Mouse (Mus musculus) bone marrow, adult 2 months (tissue): ENCODE measurements around the gene Vim. TPM values are rescaled to one million over a fixed set of nuclear protein-coding genes. Genes with fewer than 3 reads are reported as not detected.
"Not testable (repeated sequence)": the region's sequence is repeated elsewhere in the genome, so short reads cannot be mapped to it uniquely, and the experiment has no call there.

Source experiments
- H3K27ac ChIP-seq: fragments of 200-500 bp; 2 replicates; pipeline ENCODE4 v1.5.1; 2012; ENCODE audit warnings: low read depth, mild to moderate bottlenecking, control low read depth, inconsistent platforms, low read length; ENCODE audit not compliant: control insufficient read depth, poor library complexity, insufficient read depth
- H3K4me1 ChIP-seq: fragments of 200-500 bp; 2 replicates; pipeline ENCODE4 v1.6.1; 2011; ENCODE audit warnings: low read length; ENCODE audit not compliant: control insufficient read depth, insufficient read depth
- H3K4me3 ChIP-seq: fragments of 200-500 bp; replicated peaks from 2 replicates; pipeline ENCODE3; 2011; ENCODE audit warnings: mild to moderate bottlenecking, low read depth, low read length, control low read depth; ENCODE audit not compliant: control insufficient read depth
- CTCF ChIP-seq: fragments of 200-500 bp; IDR thresholded peaks from 2 replicates; pipeline ENCODE4 v1.5.1; 2011; ENCODE audit warnings: low read length, control low read depth; ENCODE audit not compliant: control insufficient read depth, insufficient read depth
- POLR2A ChIP-seq: fragments of 200-500 bp; IDR thresholded peaks from 2 replicates; pipeline ENCODE4 v1.6.1; 2011; ENCODE audit warnings: low read depth, mild to moderate bottlenecking, control low read depth, low read length, borderline replicate concordance; ENCODE audit not compliant: control insufficient read depth
- WGBS: fragments of 180-500 bp; shearing (Covaris S2); methylation state at CpG from one replicate; pipeline ENCODE4 v1.1.7; 2018; 5-methylcytosine and 5-hydroxymethylcytosine counted together
- polyA plus RNA-seq: library from polyadenylated mRNA; stranded (reverse); fragments of >200 nt; gene quantifications from 2 replicates; pipeline ENCODE4 v1.2.4, GENCODE M21; 2011; ENCODE audit warnings: low replicate concordance; ENCODE audit not compliant: missing spikeins, insufficient read depth, insufficient read length

The Vim gene
- polyA plus RNA-seq, 1 experiment: 238 TPM

GRCm38 (mm10) chr2:13579315-13579714 is 5.6 kb downstream of the Vim start:
- Histone ChIP-seq H3K27ac (no peak overlapping the region), H3K4me1 (no peaks in the 10 kb centered on the region), H3K4me3 (no peak overlapping the region)
- TF ChIP-seq POLR2A: no peak
- no peak for TF ChIP-seq CTCF
- 80% methylated on average over 8 of the region's 8 CpGs for WGBS

GRCm38 (mm10) chr2:13579991-13580390 is 6.3 kb downstream of the Vim start:
- no peak for TF ChIP-seq POLR2A
- TF ChIP-seq CTCF: peak; percentile 56
- 60% methylated on average over 11 of the region's 11 CpGs for WGBS
- Histone ChIP-seq H3K4me3 (no peak overlapping the region), H3K4me1 (no peaks in the 10 kb centered on the region), H3K27ac (no peak overlapping the region)

DNA sequence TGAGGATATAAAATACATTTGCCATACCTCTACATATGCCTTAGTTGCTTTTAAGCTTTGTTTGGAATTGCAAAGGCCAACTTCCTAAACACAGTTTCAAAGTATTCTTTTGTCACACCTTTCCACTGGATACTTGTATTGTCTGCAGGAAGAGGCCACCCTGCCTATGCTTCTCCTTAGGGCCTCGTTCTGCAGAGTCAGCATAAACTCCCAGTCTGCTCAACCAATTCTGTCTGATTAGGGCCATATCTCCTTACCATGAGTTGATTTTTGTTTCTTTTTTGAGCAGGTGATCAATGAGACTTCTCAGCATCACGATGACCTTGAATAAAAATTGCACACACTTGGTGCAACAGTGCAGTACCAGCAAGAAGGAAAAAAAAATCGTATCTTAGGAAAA is 8.5 kb downstream of the Vim start:
- no peak for TF ChIP-seq CTCF
- TF ChIP-seq POLR2A: no peak
- 75% methylated on average over 3 of the region's 3 CpGs for WGBS
- no peak overlapping the region for H3K4me3 ChIP-seq
- H3K4me1 ChIP-seq: no peaks in the 10 kb centered on the region
- H3K27ac ChIP-seq: no peak overlapping the region

GRCm38 (mm10) chr2:13583746-13584145 is 10.0 kb downstream of the Vim start:
- not testable (repeated sequence) for H3K4me3 ChIP-seq, H3K27ac ChIP-seq, H3K4me1 ChIP-seq

GRCm38 (mm10) chr2:13593328-13593727 is 19.6 kb downstream of the Vim start:
- WGBS: 70% methylated on average over 4 of the region's 4 CpGs
- Histone ChIP-seq H3K27ac (no peak overlapping the region), H3K4me3 (no peak overlapping the region), H3K4me1 (no peaks in the 10 kb centered on the region)
- no peak for TF ChIP-seq POLR2A
- no peak for TF ChIP-seq CTCF

DNA sequence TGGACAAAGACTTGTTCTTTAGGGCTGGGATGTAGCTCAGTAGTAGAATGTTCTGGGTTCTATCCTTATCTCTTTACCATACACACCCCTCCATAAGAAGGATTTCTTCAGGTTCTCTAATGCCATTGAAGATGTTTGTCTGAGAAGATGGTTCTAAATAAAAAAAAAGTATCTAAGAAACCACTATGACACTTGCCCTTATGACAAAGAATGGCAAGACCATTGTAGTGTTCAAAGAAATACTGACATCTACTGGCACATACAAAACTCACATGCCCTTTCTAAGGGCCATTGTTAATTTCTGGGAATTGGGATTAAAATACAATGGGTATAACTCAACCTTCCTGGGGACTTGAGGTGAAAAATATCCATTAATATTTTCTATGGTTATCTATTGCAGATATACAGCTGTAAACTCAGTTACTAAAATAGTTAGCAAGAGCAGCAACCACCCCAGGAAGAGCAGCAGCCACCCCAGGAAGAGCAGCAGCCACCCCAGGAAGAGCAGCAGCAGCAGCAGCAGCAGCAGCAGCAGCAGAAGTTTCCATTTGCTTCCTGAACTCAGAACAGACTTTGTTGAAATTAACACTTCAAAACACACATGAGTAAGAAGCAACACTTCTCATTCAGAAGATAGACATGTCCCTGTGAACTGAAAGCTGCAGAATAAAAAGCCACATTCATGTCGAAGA is 23.4 kb downstream of the Vim start:
- Histone ChIP-seq H3K4me3 (no peak overlapping the region), H3K4me1 (no peaks in the 10 kb centered on the region), H3K27ac (no peak overlapping the region)
- no peak for TF ChIP-seq POLR2A
- no peak for TF ChIP-seq CTCF
- WGBS: 78% methylated on average over 1 of the region's 1 CpGs

DNA sequence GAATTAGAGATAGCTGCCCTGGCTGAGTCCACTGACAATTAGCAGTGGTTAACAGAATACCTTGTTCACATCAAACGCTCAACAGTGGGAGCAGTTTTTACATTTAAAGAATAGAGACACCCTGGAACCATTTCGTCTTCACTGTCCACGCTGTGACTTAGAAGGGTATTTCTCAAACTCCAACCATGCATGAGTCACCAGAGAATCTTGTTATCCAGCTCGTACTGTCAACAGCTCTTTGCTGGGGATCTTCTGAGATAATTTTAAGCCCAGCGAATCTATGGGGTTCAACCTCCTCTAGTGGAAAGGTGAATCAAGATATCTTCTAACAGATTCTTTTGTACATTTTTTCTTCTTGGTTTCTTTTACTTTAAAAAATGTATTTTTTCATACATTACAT is 24.4 kb downstream of the Vim start:
- 75% methylated on average over 5 of the region's 5 CpGs for WGBS
- Histone ChIP-seq H3K4me3 (no peak overlapping the region), H3K27ac (no peak overlapping the region), H3K4me1 (no peaks in the 10 kb centered on the region)
- TF ChIP-seq CTCF: no peak
- TF ChIP-seq POLR2A: no peak

GRCm38 (mm10) chr2:13603093-13603492 is 29.4 kb downstream of the Vim start:
- TF ChIP-seq POLR2A: no peak
- TF ChIP-seq CTCF: no peak
- Histone ChIP-seq H3K27ac (no peak overlapping the region), H3K4me3 (no peak overlapping the region)

GRCm38 (mm10) chr2:13603636-13604035 is 29.9 kb downstream of the Vim start:
- WGBS: 54% methylated on average over 5 of the region's 5 CpGs
- H3K27ac ChIP-seq, H3K4me1 ChIP-seq, H3K4me3 ChIP-seq: not testable (repeated sequence)

More at GRCm38 (mm10) chr2:13603093-13603492, 29.4 kb downstream of the Vim start:
- H3K4me1 ChIP-seq: no peaks in the 10 kb centered on the region
